Mouse (Mus musculus): ENCODE measurements around the gene Gm13272.
"Not testable (repeated sequence)": the region's sequence is repeated elsewhere in the genome, so short reads cannot be mapped to it uniquely, and the experiment has no call there.

- not testable (repeated sequence) for TF ChIP-seq CTCF, EP300 (IDR thresholded peaks at IDR 0.05; ENCODE audit: low read depth)
Measured at GRCm38 (mm10) chr4:88797097-88797496, 17.4 kb downstream of the Gm13272 start, which contains the start of gene Gm13279.
